Mouse (Mus musculus) left cerebral cortex, adult 8-10 months (tissue): ENCODE data around the gene Mrpl49. TPM values are rescaled to one million over a fixed set of nuclear protein-coding genes. Genes with fewer than 3 reads are reported as not detected.
A peak's percentile ranks its signal among the peaks of the same experiment; 100 is the strongest.

Source experiments
- DNase-seq, 2 experiments: peaks; one replicate each; pipeline ENCODE4 v3.0.0; 2022; ENCODE audit warnings: low spot score in 2 of 2
- total RNA-seq, 4 experiments: library from RNA; stranded (reverse); gene quantifications; 2 replicates each; pipeline ENCODE4 v1.2.4; 2022

Gene Mrpl49
- total RNA-seq, 4 experiments from 2014 or later, result 42.7 to 55.2 (median 44.9) TPM

GRCm38 (mm10) chr19:6038326-6038725 is 19.3 kb downstream of the Mrpl49 start:
- no peak for DNase-seq

GRCm38 (mm10) chr19:6037695-6038094 is 19.9 kb downstream of the Mrpl49 start:
- DNase-seq, result no peak

DNA sequence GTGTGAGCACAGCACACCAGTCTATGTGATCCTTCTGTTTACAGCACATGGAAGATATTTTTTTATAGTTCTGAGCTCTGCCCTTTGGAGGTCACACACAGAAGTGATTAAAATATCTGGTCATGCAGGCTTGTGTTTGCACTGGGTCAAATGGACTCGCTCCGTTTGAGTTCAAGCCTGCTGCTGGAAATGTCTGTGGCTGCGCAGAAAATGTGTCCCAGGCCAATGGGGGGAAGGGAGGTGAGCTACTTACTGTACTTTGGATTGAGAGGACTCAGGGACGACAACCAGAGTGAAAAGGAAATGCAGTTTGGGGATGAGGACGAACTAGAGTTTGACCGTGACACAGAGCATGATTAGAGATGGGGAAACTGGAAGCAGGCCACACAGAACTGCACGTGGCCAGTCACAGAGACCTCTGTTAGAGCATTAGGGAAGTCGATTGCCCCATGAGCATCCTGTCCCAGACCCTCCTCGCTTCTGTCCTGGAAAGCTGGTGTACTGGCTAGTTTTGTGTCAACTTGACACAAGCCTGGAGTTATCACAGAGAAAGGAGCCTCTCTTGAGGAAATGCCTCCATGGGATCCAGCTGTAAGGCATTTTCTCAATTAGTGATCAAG is 21.5 kb downstream of the Mrpl49 start:
- DNase-seq, result no peak

- DNase-seq, result no peak
These were observed 26.9 kb downstream of the Mrpl49 start for GRCm38 (mm10) chr19:6030520-6031280.

DNA sequence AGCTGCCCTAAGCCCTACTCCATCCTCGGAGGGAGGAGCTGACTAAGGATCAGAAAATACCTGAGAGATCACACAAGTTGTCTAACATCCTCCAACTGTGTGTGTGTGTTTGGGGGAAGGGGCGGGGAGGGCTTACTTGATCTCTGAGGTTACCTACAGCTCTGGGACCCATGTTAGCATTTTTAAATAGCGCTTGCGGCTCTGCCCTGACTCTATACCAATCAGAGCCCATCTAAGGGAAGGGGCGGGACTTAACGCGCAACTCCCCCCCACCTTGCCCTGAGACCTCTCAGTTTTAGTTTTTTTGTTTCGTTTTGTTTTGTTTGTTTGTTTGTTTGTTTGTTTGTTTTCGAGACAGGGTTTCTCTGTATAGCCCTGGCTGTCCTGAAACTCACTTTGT is 28.2 kb downstream of the Mrpl49 start:
- no peak for DNase-seq

- no peak for DNase-seq
These were observed 28.6 kb downstream of the Mrpl49 start for GRCm38 (mm10) chr19:6028991-6029390.

- no peak for DNase-seq
These were observed 33.7 kb downstream of the Mrpl49 start for GRCm38 (mm10) chr19:6023930-6024329.

GRCm38 (mm10) chr19:6023059-6023458 is 34.5 kb downstream of the Mrpl49 start:
- no peak for DNase-seq

DNA sequence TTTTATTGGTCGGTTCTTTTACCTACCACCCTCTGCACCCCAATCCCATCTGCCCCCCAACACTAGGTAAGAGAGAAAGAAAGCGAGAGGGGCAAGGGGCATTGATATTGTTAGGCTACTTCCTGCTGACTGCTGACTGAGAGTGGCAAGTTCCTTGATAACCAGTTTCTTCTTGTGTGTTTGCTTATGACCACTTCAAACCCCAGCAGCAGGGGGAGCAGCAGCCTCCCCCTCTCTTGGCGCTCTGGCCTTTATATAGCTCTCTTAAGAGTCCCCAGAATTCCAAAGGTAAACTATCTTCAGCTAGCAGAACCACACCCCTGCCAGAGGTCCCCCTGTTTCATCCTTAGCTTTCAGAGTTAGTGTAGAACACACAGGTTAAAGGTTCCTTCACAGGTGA is 37.3 kb downstream of the Mrpl49 start:
- DNase-seq, result no peak

GRCm38 (mm10) chr19:6018142-6019089 is 39.2 kb downstream of the Mrpl49 start:
- peak; percentile 72 to 84 for DNase-seq

DNA sequence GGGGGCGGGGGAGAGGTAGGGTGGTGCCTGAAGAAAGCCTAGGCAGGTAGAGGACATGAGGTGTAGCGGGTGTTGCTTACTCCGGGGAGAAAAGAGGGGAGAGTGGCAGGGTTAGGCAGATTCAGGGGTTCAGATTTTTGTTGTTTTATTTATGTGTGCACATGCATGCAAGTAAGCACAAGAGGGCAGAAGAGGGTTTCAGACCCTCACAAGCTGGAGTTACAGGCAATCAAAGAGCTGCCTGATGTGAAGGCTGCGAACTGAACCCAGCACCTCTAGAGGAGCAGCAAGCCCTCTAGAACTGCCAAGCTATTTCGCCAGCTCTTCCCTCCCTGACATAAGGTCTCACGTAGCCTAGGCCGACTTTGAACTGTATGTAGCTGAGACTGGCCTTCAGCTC is 41.1 kb downstream of the Mrpl49 start:
- no peak for DNase-seq

DNA sequence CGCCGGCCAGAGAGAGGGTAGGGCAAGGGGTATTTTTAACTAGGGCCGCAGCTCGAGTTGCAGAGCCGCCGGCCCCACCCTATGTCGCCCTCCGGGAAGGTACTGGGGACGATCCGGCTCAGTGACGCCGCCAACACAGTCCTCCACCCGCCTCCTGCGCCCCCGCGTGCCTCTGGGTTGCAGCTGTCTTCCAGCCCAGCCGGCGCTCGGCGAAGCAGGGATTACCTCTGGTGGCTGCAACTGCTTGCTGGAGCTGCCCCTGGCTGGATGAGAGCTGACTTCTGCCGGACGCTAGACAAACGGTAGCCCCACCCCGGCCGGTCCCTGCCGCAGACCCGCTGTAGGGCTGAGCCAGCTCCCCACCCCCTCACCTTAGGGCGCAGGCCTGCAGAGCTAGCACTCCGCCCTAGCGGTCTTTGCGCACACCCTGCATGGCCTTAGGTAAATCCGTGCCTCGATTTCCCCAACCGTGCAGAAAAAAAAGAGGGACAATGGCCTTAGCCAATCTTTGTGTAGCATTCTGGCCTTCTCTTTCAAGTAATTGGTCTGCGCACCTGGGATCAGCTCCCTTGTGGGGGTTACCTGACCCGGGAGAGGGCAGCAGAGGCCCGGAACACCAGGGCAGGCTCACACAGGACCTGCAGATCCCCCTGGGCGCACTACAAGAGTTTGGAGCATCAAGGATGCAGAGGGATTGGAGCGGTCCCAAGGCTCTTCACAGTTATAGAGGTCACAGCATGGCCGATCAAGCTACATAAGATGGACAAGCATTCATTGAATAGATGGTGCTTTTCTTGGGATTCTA is 41.9 kb downstream of the Mrpl49 start, which contains the start of gene Capn1:
TSS of gene Capn1 (minus strand) at position 387 of the 805 bp plus-strand sequence.
- DNase-seq, result peak; percentile 49 to 65

DNA sequence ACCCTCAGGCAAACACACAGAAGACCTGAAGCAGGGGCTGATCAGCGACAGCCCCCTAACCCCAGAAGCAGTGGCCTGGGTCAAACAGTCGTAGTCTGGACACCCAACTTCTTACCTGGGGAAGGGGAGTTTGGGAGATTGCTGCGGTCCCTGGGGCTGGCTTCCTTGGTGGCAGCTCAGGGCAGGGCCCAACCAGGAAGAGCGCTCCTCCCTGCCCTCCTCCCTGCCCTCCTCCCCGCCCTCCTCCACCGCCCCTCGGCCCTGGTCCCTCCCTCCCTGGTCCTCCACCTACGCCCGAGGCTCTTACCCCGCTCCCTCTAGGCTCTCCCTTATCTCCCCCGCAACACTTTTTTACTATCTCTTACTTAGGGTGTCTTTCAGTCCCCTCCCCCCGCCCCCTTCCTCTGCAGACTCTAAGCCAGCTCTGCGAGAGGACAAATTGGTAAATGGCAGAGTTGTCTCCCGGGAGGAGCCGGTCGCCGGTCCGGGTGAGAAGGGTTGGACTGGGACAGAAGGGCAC is 42.5 kb downstream of the Mrpl49 start:
- no peak for DNase-seq

DNA sequence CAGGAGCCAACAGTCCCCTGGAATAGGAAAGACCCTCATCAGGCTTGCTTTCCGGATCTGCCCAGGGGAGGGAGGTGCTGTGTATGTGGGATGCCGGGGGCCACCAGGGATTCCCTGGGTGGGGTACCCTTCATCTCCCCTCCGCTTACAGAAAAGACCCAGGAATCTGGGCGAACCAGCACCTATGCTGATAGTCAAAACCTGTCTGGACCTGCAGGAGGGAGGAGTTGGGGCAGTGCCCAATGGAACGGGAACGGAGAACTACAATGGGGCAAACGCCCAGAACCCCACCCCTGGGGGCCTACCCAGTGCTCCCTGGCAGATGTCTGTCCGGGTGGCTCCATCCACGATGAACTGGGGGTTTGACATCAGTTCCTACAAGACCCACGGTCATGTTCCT is 43.9 kb downstream of the Mrpl49 start:
- DNase-seq, result no peak

DNA sequence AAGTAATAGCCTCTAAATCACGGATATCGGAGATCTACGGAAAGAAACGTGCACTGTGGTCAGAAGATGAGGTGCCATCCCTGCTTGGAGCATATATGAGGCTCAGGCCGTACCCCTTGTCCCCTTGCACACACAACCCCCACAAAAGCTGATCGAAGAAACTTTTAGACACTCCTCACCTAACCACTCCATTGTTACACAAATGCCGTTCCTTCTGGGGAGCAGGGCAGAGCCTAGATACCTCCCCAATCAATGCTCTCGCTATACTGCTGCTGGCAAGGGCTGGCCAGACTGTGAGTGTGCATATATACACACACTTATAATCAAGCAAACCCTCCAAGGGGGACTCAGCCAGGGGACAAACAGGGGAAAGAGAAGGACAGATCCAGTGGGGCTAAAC is 48.4 kb downstream of the Mrpl49 start:
- no peak for DNase-seq

- no peak for DNase-seq
These were observed 50.6 kb downstream of the Mrpl49 start for GRCm38 (mm10) chr19:6007013-6007412.

- no peak for DNase-seq
These were observed 52.0 kb downstream of the Mrpl49 start for GRCm38 (mm10) chr19:6005541-6005940.
